16 mouse cellular contexts compared by ENCODE assay signal in genomic region chr14:3209367-3209766, GRCm38 (mm10). TPM values are rescaled to one million over a fixed set of nuclear protein-coding genes. Genes with fewer than 3 reads are reported as not detected.
DNase-seq lines count a peak whose midpoint lies in the region; ATAC-seq and TF ChIP-seq lines count a peak whose summit lies in the region.
"Not testable (repeated sequence)": the region's sequence is repeated elsewhere in the genome, so short reads cannot be mapped to it uniquely, and the experiment has no call there.
"Had no signal": no experiment of that assay in that cellular context is flagged by ENCODE, and none has a peak within 500 bp of the region (broad histone marks: within the 10 kb centered on the region; RNA-seq: fewer than 3 reads in every experiment).

No protein-coding gene starts in this region.

- H3K27ac ChIP-seq in forebrain, embryonic 11.5 days (ENCODE audit: low read depth, low read length); limb, embryonic 14.5 days (replicated peaks; ENCODE audit: low read depth, low read length); midbrain, embryonic 15.5 days: not testable (repeated sequence)

- not testable (repeated sequence) for H3K9ac ChIP-seq in forebrain, embryonic 11.5 days (ENCODE audit: low read length); limb, embryonic 14.5 days (ENCODE audit: low read depth, low read length, severe bottlenecking); midbrain, embryonic 15.5 days

- 10% methylated on average over 9 of the region's 11 CpGs for WGBS in forebrain, embryonic 11.5 days
- WGBS in limb, embryonic 14.5 days: 11% methylated on average over 9 of the region's 11 CpGs
- WGBS in midbrain, embryonic 15.5 days: 9% methylated on average over 9 of the region's 11 CpGs

- H3K4me2 ChIP-seq in forebrain, embryonic 11.5 days (ENCODE audit: low read depth, low read length, severe bottlenecking); limb, embryonic 14.5 days (replicated peaks; ENCODE audit: low read depth, low read length, severe bottlenecking): not testable (repeated sequence)
- peak overlapping the region; percentile 33; the same call in 1 of the 2 replicates for H3K4me2 ChIP-seq in midbrain, embryonic 15.5 days

- peak; percentile 23 for DNase-seq in MN1 (ENCODE audit: low spot score)
- peak; percentile 10 to 47 for DNase-seq in cerebellum, postnatal 25 days
- peak; percentile 55 for DNase-seq in forebrain, embryonic 11.5 days (ENCODE audit: low spot score)
- DNase-seq in heart, postnatal 10 days: peak; percentile 4 to 20
- DNase-seq in kidney, adult 9 months: peak; percentile 11
- peak; percentile 5 for DNase-seq in limb, embryonic 14.5 days (ENCODE audit: low spot score)
- DNase-seq in right cerebral cortex, postnatal 25 days: peak; percentile 10

- TF ChIP-seq POLR2A in limb, embryonic 14.5 days (IDR thresholded peaks at IDR 0.05; ENCODE audit: borderline replicate concordance, extremely low read depth, insufficient read depth, insufficient read length): not testable (repeated sequence)

- not testable (repeated sequence) for H3K4me1 ChIP-seq in forebrain, embryonic 11.5 days (replicated peaks; ENCODE audit: control insufficient read depth, insufficient read depth, low read length); limb, embryonic 14.5 days (ENCODE audit: control insufficient read depth, insufficient read depth, low read length); midbrain, embryonic 15.5 days

- not testable (repeated sequence) for H3K27me3 ChIP-seq in forebrain, embryonic 11.5 days (ENCODE audit: control insufficient read depth, insufficient read depth, low read length); limb, embryonic 14.5 days (ENCODE audit: control insufficient read depth, insufficient read depth, low read length); midbrain, embryonic 15.5 days (replicated peaks)

- not testable (repeated sequence) for H3K36me3 ChIP-seq in forebrain, embryonic 11.5 days (ENCODE audit: control insufficient read depth, insufficient read depth, low read length); limb, embryonic 14.5 days (ENCODE audit: control insufficient read depth, insufficient read depth, low read length); midbrain, embryonic 15.5 days (replicated peaks)

- ATAC-seq in forebrain, embryonic 11.5 days (replicated peaks; ENCODE audit: low FRiP score); limb, embryonic 14.5 days (ENCODE audit: low FRiP score, low read depth); midbrain, embryonic 15.5 days (replicated peaks): not testable (repeated sequence)

- not testable (repeated sequence) for H3K4me3 ChIP-seq in forebrain, embryonic 11.5 days (ENCODE audit: low read depth, low read length); limb, embryonic 14.5 days (replicated peaks; ENCODE audit: low read length)
- peak overlapping the region; percentile 21; the same call in 1 of the 2 replicates for H3K4me3 ChIP-seq in midbrain, embryonic 15.5 days

- not testable (repeated sequence) for H3K9me3 ChIP-seq in forebrain, embryonic 11.5 days (ENCODE audit: control insufficient read depth, low read length); limb, embryonic 14.5 days (ENCODE audit: control insufficient read depth, low read length); midbrain, embryonic 15.5 days

- intact Hi-C loops in heart, postnatal 10 days (cut with DNase I): not testable (repeated sequence)

RNA-seq across cellular contexts. Expression of gene D830030K20Rik, which starts 1.1 kb away (rescaled TPM):
- 7.3 and 7.6 TPM in 2 replicates for polyA plus RNA-seq in forebrain, embryonic 11.5 days (2014; fragmentation: Nextera tagmentation; extraction: Ambion mirVana)
- 1 to 10 TPM; 3.0 to 3.2 TPM for total RNA-seq in heart, postnatal 10 days (2021)
- polyA plus RNA-seq in limb, embryonic 14.5 days (2012; rRNA removed): 1.3 and 1.8 TPM in 2 replicates
- polyA plus RNA-seq in limb, embryonic 14.5 days (2014; fragmentation: Nextera tagmentation; extraction: Ambion mirVana): 2.0 and 3.9 TPM in 2 replicates
- 33.9 and 35.4 TPM in 2 replicates for polyA plus RNA-seq in midbrain, embryonic 15.5 days (2015; fragmentation: Nextera tagmentation; extraction: Ambion mirVana)
- total RNA-seq: gastrocnemius, adult 8-10 months had no signal
- polyA plus RNA-seq: spleen, adult 2 months had no signal

RNA-seq across cellular contexts. Expression of gene Gm5795, which starts 21.3 kb away (rescaled TPM):
- polyA plus RNA-seq in forebrain, embryonic 11.5 days (2014; fragmentation: Nextera tagmentation; extraction: Ambion mirVana): not detected in 2 replicates
- total RNA-seq in heart, postnatal 10 days (2021): not detected
- not detected in 2 replicates for polyA plus RNA-seq in limb, embryonic 14.5 days (2012; rRNA removed)
- polyA plus RNA-seq in limb, embryonic 14.5 days (2014; fragmentation: Nextera tagmentation; extraction: Ambion mirVana): not detected in 2 replicates
- polyA plus RNA-seq in midbrain, embryonic 15.5 days (2015; fragmentation: Nextera tagmentation; extraction: Ambion mirVana): 0.41 TPM in 1 of 2 replicates, not detected in the other
- total RNA-seq: adrenal gland, adult 18-20 months; gastrocnemius, adult 8-10 months; heart, postnatal 25 days; left cerebral cortex, adult 8-10 months; megakaryocyte-erythroid progenitor cell, adult 5-6 weeks had no signal
- polyA plus RNA-seq: kidney, embryonic 15.5 days; liver, embryonic 15.5 days; spleen, adult 2 months had no signal

Comparison
In these comparisons a context has a peak if more than half of its experiments do, and no peak if none do; other contexts are left out.
1. DNase-seq: peak in every context shown above with its lines; median percentile 55 in forebrain, embryonic 11.5 days; 28 in cerebellum, postnatal 25 days; 23 in MN1; 12 in heart, postnatal 10 days; 11 in kidney, adult 9 months; 10 in right cerebral cortex, postnatal 25 days; 5 in limb, embryonic 14.5 days.